Mouse (Mus musculus) adrenal gland (tissue): ENCODE results near the gene Flot2.

ENCODE experiments used
- intact Hi-C: fragments of 180-260 bp; cut with DNase I; formaldehyde crosslinking; loops from one replicate; pipeline ENCODE4 v1.15.1; 2025
- microRNA-seq, 2 experiments: library from miRNA; unstranded; fragments of <30 nt; microRNA quantifications; one replicate each; pipeline ENCODE4; 2019

The Flot2 gene

GRCm38 (mm10) chr11:78097077-78097476, 59.3 kb downstream of the Flot2 start:
- intact Hi-C loops = loop anchor here (5.0 kb wide), 1 partner anchor 55 kb away; no protein-coding TSS in a partner anchor

GRCm38 (mm10) chr11:78100746-78101145, 63.0 kb downstream of the Flot2 start:
- intact Hi-C loops = no loop called here

DNA sequence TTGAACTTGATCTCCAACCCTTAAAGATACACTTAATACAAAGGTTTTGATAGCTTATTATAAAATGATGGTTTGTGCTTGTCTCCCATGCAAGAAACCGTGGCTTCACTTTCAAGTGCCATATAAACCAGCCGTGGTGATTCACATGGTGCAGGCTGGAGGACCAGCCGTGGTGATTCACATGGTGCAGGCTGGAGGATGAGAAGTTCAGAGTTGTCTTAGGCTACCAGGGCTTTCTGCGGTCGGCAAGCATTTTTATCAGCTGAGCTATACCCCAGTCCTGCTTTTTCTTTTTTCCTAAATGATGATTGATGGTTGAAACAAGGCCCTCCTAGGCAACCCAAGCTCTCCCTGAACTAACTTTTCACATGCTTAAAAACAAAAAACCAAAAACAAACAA, 64.4 kb downstream of the Flot2 start:
- intact Hi-C loops = no loop called here

GRCm38 (mm10) chr11:78102958-78103747, 65.4 kb downstream of the Flot2 start:
- intact Hi-C loops = no loop called here

GRCm38 (mm10) chr11:78104501-78104900, 66.8 kb downstream of the Flot2 start:
- intact Hi-C loops = no loop called here

Small RNA genes within 50 kb of the gene (microRNA-seq; reads per million reads assigned to microRNA genes)
- 23.8 to 320 reads per million in 2 experiments for gene Mir144
- gene Mir451a = 0 reads per million in 2 experiments
- gene Mir451b = 0 reads per million in 2 experiments
